Mouse (Mus musculus): ENCODE data around the gene Nfil3. TPM values are rescaled to one million over a fixed set of nuclear protein-coding genes. Genes with fewer than 3 reads are reported as not detected.

The Nfil3 gene
- polyA plus RNA-seq, 1 experiment from 2014 or later = 15.8 TPM

DNA sequence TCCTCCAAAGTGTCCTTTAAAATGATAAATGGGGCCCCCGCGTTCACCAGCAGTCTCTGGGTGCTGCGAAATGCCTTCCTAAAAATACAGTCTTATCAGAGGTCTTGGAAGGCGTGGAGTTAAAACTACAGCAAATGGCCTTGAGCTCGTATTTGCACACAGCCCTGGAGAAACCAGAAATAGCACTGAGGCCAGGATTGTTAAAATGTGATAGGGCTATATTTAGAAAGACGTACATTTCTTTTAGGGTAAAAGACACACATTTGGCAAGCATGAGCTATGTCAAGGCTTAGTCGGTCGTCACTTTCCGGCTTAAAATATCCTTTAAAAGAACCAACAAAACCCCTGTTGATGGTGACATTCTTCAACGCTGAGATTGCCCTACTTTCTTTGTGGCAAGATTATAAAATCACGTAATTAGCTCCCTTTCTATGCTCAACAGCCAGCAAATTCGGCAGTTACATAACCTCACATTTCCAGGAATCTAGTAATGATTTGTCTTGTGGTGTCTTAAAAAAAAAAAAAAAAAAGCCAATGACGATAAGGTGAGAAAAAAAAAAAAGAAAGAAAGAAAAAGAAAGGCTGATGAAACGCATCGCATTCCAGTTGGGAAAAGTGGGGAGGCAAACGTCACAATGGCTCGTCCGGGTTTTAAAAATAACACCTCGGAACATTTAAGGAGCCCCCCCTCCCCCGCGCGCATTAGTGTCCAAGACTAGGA is 1.4 kb downstream of the Nfil3 start:
- no peaks in the 10 kb centered on the region for H3K27me3 ChIP-seq (replicated peaks; ENCODE audit: control insufficient read depth, insufficient read depth, low read length)
- peaks cover 26% of the 10 kb centered on the region; the same call in 1 of the 2 replicates for H3K4me1 ChIP-seq (replicated peaks; ENCODE audit: control insufficient read depth, insufficient read depth, low read length)
- under 1% methylated on average over 22 of the region's 22 CpGs for WGBS
- no peaks in the 10 kb centered on the region for H3K9me3 ChIP-seq (ENCODE audit: control insufficient read depth)
- peak overlapping the region; percentile 97 for H3K27ac ChIP-seq (ENCODE audit: low read depth, low read length)
- peak overlapping the region; percentile 98 for H3K4me2 ChIP-seq (replicated peaks; ENCODE audit: low read depth)
- peak overlapping the region; percentile 97 for H3K4me3 ChIP-seq (ENCODE audit: low read depth, low read length)
- peak overlapping the region; percentile 94 for H3K9ac ChIP-seq (ENCODE audit: low read depth, low read length)
- no peak for TF ChIP-seq CTCF (IDR thresholded peaks at IDR 0.05; ENCODE audit: low read depth)
- no peak for ATAC-seq
- no peaks in the 10 kb centered on the region for H3K36me3 ChIP-seq (ENCODE audit: control insufficient read depth, insufficient read depth)

DNA sequence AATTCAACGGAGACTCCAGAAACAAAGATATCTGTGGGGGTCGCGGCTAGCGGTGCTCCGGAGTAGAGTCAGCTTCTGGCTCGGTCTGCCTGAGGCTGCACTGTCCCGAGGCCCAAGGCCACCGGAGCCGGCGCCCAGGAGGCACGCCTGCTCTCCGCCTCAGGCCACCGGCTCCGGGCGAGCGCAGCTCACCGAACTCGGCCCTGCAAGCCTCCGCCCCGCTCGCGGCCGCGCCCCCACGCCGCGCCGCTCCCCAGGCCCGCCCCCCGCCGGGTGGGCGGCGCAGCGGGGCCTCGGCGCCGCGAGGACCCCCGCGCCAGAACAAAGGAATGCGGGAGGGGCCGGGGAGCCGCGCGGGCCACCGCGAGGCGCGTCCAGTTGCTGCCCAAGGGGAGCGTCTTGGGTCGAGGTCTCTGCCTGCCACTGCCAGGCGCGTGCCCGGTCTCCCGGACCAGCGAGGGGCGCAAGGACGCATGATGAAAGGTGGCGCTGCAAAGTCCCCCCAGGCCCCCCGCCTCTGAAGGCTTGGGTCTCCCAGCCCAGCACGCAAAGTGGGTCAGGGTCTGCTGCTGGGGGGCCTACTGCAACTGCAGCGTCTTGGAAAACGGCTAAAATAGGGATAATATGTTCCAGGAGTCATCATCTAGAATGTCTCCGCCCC is 2.4 kb downstream of the Nfil3 start:
- under 1% methylated on average over 64 of the region's 64 CpGs for WGBS
- ATAC-seq = no peak

DNA sequence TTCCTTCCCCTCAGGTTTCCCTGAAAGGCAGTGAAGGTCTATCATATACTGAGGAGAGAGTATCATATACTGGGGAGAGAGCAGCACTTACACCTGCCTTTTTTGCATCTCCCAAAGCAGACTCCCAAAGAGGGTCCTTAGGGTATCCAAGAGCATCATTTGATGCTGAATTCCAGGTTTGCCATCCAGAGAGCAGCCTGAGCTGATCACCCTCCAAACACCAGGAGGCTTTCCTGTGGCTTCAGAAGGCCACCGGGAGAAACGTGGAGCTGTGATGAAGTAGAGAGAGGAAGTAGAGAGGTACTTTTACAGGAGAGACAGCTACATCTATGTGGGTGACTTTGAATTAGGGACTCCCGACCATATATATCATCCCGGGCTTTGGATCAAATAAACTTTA is 3.1 kb downstream of the Nfil3 start:
- Histone ChIP-seq H3K4me2 (replicated peaks; ENCODE audit: low read depth) (peak overlapping the region; percentile 98), H3K9ac (ENCODE audit: low read depth, low read length) (no peak overlapping the region; the same call in 1 of the 2 replicates), H3K9me3 (ENCODE audit: control insufficient read depth) (no peaks in the 10 kb centered on the region), H3K27me3 (replicated peaks; ENCODE audit: control insufficient read depth, insufficient read depth, low read length) (no peaks in the 10 kb centered on the region), H3K36me3 (ENCODE audit: control insufficient read depth, insufficient read depth) (no peaks in the 10 kb centered on the region), H3K27ac (ENCODE audit: low read depth, low read length) (no peak overlapping the region), H3K4me1 (replicated peaks; ENCODE audit: control insufficient read depth, insufficient read depth, low read length) (peaks cover 26% of the 10 kb centered on the region; the same call in 1 of the 2 replicates), H3K4me3 (ENCODE audit: low read depth, low read length) (peak overlapping the region; percentile 97)
- no peak for TF ChIP-seq CTCF (IDR thresholded peaks at IDR 0.05; ENCODE audit: low read depth)
- 33% methylated on average over 4 of the region's 4 CpGs for WGBS
- ATAC-seq = no peak

More for the DNA sequence above, 2.4 kb downstream of the Nfil3 start:
- H3K9me3 ChIP-seq (ENCODE audit: control insufficient read depth) = no peaks in the 10 kb centered on the region
- no peaks in the 10 kb centered on the region for H3K27me3 ChIP-seq (replicated peaks; ENCODE audit: control insufficient read depth, insufficient read depth, low read length)
- peak overlapping the region; percentile 15 for H3K27ac ChIP-seq (ENCODE audit: low read depth, low read length)
- TF ChIP-seq CTCF (IDR thresholded peaks at IDR 0.05; ENCODE audit: low read depth) = no peak
- peak overlapping the region; percentile 98 for H3K4me2 ChIP-seq (replicated peaks; ENCODE audit: low read depth)
- H3K4me1 ChIP-seq (replicated peaks; ENCODE audit: control insufficient read depth, insufficient read depth, low read length) = peaks cover 26% of the 10 kb centered on the region; the same call in 1 of the 2 replicates
- no peaks in the 10 kb centered on the region for H3K36me3 ChIP-seq (ENCODE audit: control insufficient read depth, insufficient read depth)
- peak overlapping the region; percentile 97 for H3K4me3 ChIP-seq (ENCODE audit: low read depth, low read length)
- H3K9ac ChIP-seq (ENCODE audit: low read depth, low read length) = peak overlapping the region; percentile 45

DNA sequence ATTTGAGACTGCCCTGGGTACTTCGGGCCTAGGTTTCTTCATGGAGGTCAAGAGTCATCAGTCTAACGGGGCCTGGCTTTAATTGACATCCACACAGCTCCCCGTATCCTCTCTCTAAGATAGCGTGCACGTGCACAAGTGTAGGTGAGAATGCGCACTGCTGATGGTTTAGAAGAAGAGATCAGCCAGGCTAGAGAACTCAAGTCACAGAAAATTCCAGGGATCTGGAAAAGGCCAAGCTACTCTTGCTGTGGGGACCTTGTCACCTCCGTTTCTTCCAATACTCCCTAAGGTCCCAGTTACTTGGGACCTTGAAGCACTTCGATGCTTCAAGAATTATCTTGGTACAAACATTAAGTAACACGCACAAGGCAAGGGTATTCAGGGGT is 3.7 kb downstream of the Nfil3 start:
- no peak overlapping the region for H3K27ac ChIP-seq (ENCODE audit: low read depth, low read length)
- no peak overlapping the region for H3K9ac ChIP-seq (ENCODE audit: low read depth, low read length)
- H3K4me2 ChIP-seq (replicated peaks; ENCODE audit: low read depth) = peak overlapping the region; percentile 98
- H3K4me1 ChIP-seq (replicated peaks; ENCODE audit: control insufficient read depth, insufficient read depth, low read length) = peaks cover 25% of the 10 kb centered on the region; the same call in 1 of the 2 replicates
- H3K36me3 ChIP-seq (ENCODE audit: control insufficient read depth, insufficient read depth) = no peaks in the 10 kb centered on the region
- H3K27me3 ChIP-seq (replicated peaks; ENCODE audit: control insufficient read depth, insufficient read depth, low read length) = no peaks in the 10 kb centered on the region
- ATAC-seq = no peak
- WGBS = 68% methylated on average over 9 of the region's 9 CpGs
- TF ChIP-seq CTCF (IDR thresholded peaks at IDR 0.05; ENCODE audit: low read depth) = no peak
- no peaks in the 10 kb centered on the region for H3K9me3 ChIP-seq (ENCODE audit: control insufficient read depth)
- no peak overlapping the region for H3K4me3 ChIP-seq (ENCODE audit: low read depth, low read length)

DNA sequence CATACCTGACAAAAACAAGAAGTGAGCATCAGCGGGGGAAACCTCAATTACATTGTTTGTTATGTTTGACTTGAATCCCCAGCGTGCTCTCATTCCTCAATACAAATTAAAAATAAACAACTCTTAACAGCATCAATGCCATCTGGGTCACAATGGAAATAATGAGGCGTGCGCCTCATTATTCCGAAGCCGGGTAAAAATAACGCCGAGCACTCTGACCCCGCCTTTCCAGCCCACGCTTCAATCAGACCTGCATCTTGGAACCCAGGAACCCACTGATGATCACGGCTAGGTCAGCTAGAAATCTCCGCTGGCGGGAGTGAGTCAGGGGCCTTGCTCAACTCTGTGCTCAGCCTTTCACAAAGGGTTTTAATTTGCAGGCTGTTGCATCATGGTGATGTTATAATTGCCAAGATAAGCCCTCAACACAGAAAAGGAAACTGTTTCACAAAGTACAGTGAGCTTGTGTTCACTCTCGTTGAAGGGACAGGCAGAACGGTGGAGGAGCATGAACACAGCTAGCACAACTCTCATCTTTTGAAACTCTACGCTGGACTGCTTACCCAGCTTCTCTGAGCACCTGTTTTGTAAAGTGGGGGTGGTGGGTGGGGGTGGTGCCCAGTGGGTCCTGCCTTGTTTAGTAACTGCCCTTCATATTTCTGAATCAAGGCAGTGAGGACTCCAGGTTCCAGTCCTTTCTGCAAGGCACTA is 4.2 kb downstream of the Nfil3 start:
- H3K4me1 ChIP-seq (replicated peaks; ENCODE audit: control insufficient read depth, insufficient read depth, low read length) = peaks cover 22% of the 10 kb centered on the region; the same call in 1 of the 2 replicates
- no peak overlapping the region; the same call in 1 of the 2 replicates for H3K27ac ChIP-seq (ENCODE audit: low read depth, low read length)
- H3K9me3 ChIP-seq (ENCODE audit: control insufficient read depth) = no peaks in the 10 kb centered on the region
- 31% methylated on average over 16 of the region's 16 CpGs for WGBS
- no peak for TF ChIP-seq CTCF (IDR thresholded peaks at IDR 0.05; ENCODE audit: low read depth)
- H3K9ac ChIP-seq (ENCODE audit: low read depth, low read length) = no peak overlapping the region
- H3K36me3 ChIP-seq (ENCODE audit: control insufficient read depth, insufficient read depth) = no peaks in the 10 kb centered on the region
- no peaks in the 10 kb centered on the region for H3K27me3 ChIP-seq (replicated peaks; ENCODE audit: control insufficient read depth, insufficient read depth, low read length)
- ATAC-seq = no peak
- peak overlapping the region; percentile 53 for H3K4me2 ChIP-seq (replicated peaks; ENCODE audit: low read depth)
- no peak overlapping the region for H3K4me3 ChIP-seq (ENCODE audit: low read depth, low read length)

DNA sequence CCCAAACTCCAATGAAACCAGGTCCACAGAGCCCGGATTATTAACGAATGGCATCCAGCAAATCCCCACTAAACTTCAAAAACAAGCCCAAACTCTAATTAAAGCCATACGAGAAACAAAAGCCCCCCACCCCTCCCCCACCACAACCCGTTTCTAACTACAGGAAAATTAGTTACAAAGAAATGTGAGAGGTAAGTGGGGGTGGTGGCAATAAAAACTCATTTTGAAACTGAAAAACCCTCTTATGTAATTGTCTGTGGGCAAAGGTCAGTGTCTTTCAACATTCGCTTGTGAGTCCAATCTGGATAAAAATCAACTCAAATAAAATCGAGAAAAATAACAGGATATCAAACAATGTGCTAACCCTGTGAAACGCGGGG is 4.8 kb downstream of the Nfil3 start:
- 42% methylated on average over 8 of the region's 8 CpGs for WGBS
- Histone ChIP-seq H3K9ac (ENCODE audit: low read depth, low read length) (no peak overlapping the region), H3K4me2 (replicated peaks; ENCODE audit: low read depth) (peak overlapping the region; percentile 53), H3K9me3 (ENCODE audit: control insufficient read depth) (no peaks in the 10 kb centered on the region), H3K4me1 (replicated peaks; ENCODE audit: control insufficient read depth, insufficient read depth, low read length) (peaks cover 22% of the 10 kb centered on the region; the same call in 1 of the 2 replicates), H3K36me3 (ENCODE audit: control insufficient read depth, insufficient read depth) (no peaks in the 10 kb centered on the region), H3K4me3 (ENCODE audit: low read depth, low read length) (no peak overlapping the region), H3K27me3 (replicated peaks; ENCODE audit: control insufficient read depth, insufficient read depth, low read length) (no peaks in the 10 kb centered on the region), H3K27ac (ENCODE audit: low read depth, low read length) (no peak overlapping the region)
- TF ChIP-seq CTCF (IDR thresholded peaks at IDR 0.05; ENCODE audit: low read depth) = no peak
- no peak for ATAC-seq
